Mouse (Mus musculus): ENCODE measurements around the gene Alox12.

Gene Alox12

GRCm38 (mm10) chr11:70193354-70194285 lies 61.5 kb downstream of the Alox12 start:
- no peak for DNase-seq (ENCODE audit: low read depth, low spot score)

DNA sequence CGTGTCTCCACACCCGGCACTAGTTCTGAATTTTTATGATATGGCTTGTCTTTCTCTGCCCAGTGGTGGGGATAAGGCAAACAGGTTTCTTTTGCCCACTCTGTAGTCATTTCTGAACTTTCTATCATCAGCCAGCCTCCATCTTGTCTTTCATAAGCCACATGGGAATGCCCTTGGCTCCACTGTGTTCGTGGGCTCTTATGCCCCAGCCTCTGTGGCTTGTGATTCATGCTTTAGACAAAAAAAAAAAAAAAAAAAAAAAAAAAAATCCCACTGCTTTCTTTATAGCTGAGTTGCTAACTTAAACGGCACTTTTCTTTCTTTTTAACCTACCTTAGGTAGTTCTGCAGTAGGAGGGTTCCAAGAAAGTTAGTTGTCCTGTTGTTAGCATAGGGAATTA lies 63.0 kb downstream of the Alox12 start:
- DNase-seq (ENCODE audit: low read depth, low spot score): no peak
